Mouse (Mus musculus): ENCODE results near the gene Zfhx3. TPM values are rescaled to one million over a fixed set of nuclear protein-coding genes. Genes with fewer than 3 reads are reported as not detected.

Zfhx3 gene
- polyA plus RNA-seq, 1 experiment from 2014 or later, result 4.4 TPM

- no peaks in the 10 kb centered on the region for H3K27me3 ChIP-seq
- H3K9me3 ChIP-seq (replicated peaks), result no peaks in the 10 kb centered on the region
- no peaks in the 10 kb centered on the region for H3K36me3 ChIP-seq
- no peak overlapping the region for H3K4me2 ChIP-seq
- no peak for ATAC-seq (replicated peaks; ENCODE audit: insufficient number of reproducible peaks, insufficient read depth, low FRiP score, low read depth)
- no peak overlapping the region for H3K9ac ChIP-seq
- WGBS, result 51% methylated on average over 4 of the region's 4 CpGs
- no peak overlapping the region for H3K27ac ChIP-seq
- 0 out of 2 replicates have a peak, but pooled peaks cover 2% of the 10 kb centered on the region for H3K4me1 ChIP-seq (replicated peaks)
- no peak overlapping the region for H3K4me3 ChIP-seq
Observed at GRCm38 (mm10) chr8:108022404-108022803, 80.0 kb downstream of the Zfhx3 start.

- ATAC-seq (replicated peaks; ENCODE audit: insufficient number of reproducible peaks, insufficient read depth, low FRiP score, low read depth), result no peak
- 66% methylated on average over 4 of the region's 4 CpGs for WGBS
- no peak overlapping the region for H3K4me3 ChIP-seq
- no peaks in the 10 kb centered on the region for H3K27me3 ChIP-seq
- no peaks in the 10 kb centered on the region for H3K9me3 ChIP-seq (replicated peaks)
- H3K4me1 ChIP-seq (replicated peaks), result peaks cover 5% of the 10 kb centered on the region; the same call in 1 of the 2 replicates
- H3K27ac ChIP-seq, result no peak overlapping the region
- H3K4me2 ChIP-seq, result no peak overlapping the region
- no peak overlapping the region for H3K9ac ChIP-seq
- no peaks in the 10 kb centered on the region for H3K36me3 ChIP-seq
Observed at GRCm38 (mm10) chr8:108024331-108024730, 81.9 kb downstream of the Zfhx3 start.

- Histone ChIP-seq H3K9me3 (replicated peaks) (no peaks in the 10 kb centered on the region), H3K4me1 (replicated peaks) (peaks cover 5% of the 10 kb centered on the region; the same call in 1 of the 2 replicates), H3K4me2 (no peak overlapping the region), H3K9ac (no peak overlapping the region), H3K27me3 (no peaks in the 10 kb centered on the region), H3K36me3 (no peaks in the 10 kb centered on the region), H3K27ac (no peak overlapping the region), H3K4me3 (no peak overlapping the region)
- WGBS, result 80% methylated on average over 2 of the region's 2 CpGs
- ATAC-seq (replicated peaks; ENCODE audit: insufficient number of reproducible peaks, insufficient read depth, low FRiP score, low read depth), result no peak
Observed at GRCm38 (mm10) chr8:108025249-108025648, 82.8 kb downstream of the Zfhx3 start.

- Histone ChIP-seq H3K4me3 (no peak overlapping the region; the same call in 1 of the 2 replicates), H3K36me3 (no peaks in the 10 kb centered on the region), H3K9me3 (replicated peaks) (no peaks in the 10 kb centered on the region), H3K4me2 (peak overlapping the region; percentile 54), H3K9ac (no peak overlapping the region), H3K4me1 (replicated peaks) (peaks cover 5% of the 10 kb centered on the region; the same call in 1 of the 2 replicates), H3K27ac (no peak overlapping the region), H3K27me3 (no peaks in the 10 kb centered on the region)
- 53% methylated on average over 11 of the region's 11 CpGs for WGBS
- no peak for ATAC-seq (replicated peaks; ENCODE audit: insufficient number of reproducible peaks, insufficient read depth, low FRiP score, low read depth)
Observed at GRCm38 (mm10) chr8:108026557-108027440, 84.4 kb downstream of the Zfhx3 start.

GRCm38 (mm10) chr8:108027561-108028025, 85.1 kb downstream of the Zfhx3 start:
- no peaks in the 10 kb centered on the region for H3K9me3 ChIP-seq (replicated peaks)
- no peaks in the 10 kb centered on the region for H3K36me3 ChIP-seq
- H3K4me2 ChIP-seq, result peak overlapping the region; percentile 54
- no peaks in the 10 kb centered on the region for H3K27me3 ChIP-seq
- WGBS, result 29% methylated on average over 20 of the region's 20 CpGs
- ATAC-seq (replicated peaks; ENCODE audit: insufficient number of reproducible peaks, insufficient read depth, low FRiP score, low read depth), result no peak
- peaks cover 5% of the 10 kb centered on the region; the same call in 1 of the 2 replicates for H3K4me1 ChIP-seq (replicated peaks)
- H3K27ac ChIP-seq, result no peak overlapping the region
- no peak overlapping the region for H3K9ac ChIP-seq
- peak overlapping the region; percentile 26 for H3K4me3 ChIP-seq

GRCm38 (mm10) chr8:108028440-108028839, 86.0 kb downstream of the Zfhx3 start:
- Histone ChIP-seq H3K27me3 (no peaks in the 10 kb centered on the region), H3K9ac (no peak overlapping the region), H3K4me2 (no peak overlapping the region), H3K4me3 (no peak overlapping the region), H3K27ac (no peak overlapping the region), H3K36me3 (no peaks in the 10 kb centered on the region), H3K9me3 (replicated peaks) (no peaks in the 10 kb centered on the region), H3K4me1 (replicated peaks) (peaks cover 5% of the 10 kb centered on the region; the same call in 1 of the 2 replicates)
- 68% methylated on average over 8 of the region's 8 CpGs for WGBS
- no peak for ATAC-seq (replicated peaks; ENCODE audit: insufficient number of reproducible peaks, insufficient read depth, low FRiP score, low read depth)

- H3K27me3 ChIP-seq, result no peaks in the 10 kb centered on the region
- ATAC-seq (replicated peaks; ENCODE audit: insufficient number of reproducible peaks, insufficient read depth, low FRiP score, low read depth), result no peak
- 76% methylated on average over 3 of the region's 3 CpGs for WGBS
Observed at GRCm38 (mm10) chr8:108031159-108031558, 88.7 kb downstream of the Zfhx3 start.

GRCm38 (mm10) chr8:108034070-108034469, 91.6 kb downstream of the Zfhx3 start:
- Histone ChIP-seq H3K9ac (no peak overlapping the region), H3K27me3 (no peaks in the 10 kb centered on the region), H3K4me3 (no peak overlapping the region), H3K4me1 (replicated peaks) (no peaks in the 10 kb centered on the region), H3K36me3 (no peaks in the 10 kb centered on the region), H3K27ac (no peak overlapping the region), H3K4me2 (no peak overlapping the region), H3K9me3 (replicated peaks) (no peaks in the 10 kb centered on the region)
- ATAC-seq (replicated peaks; ENCODE audit: insufficient number of reproducible peaks, insufficient read depth, low FRiP score, low read depth), result no peak
- WGBS, result 63% methylated on average over 3 of the region's 3 CpGs

More at GRCm38 (mm10) chr8:108031159-108031558, 88.7 kb downstream of the Zfhx3 start:
- Histone ChIP-seq H3K9ac (no peak overlapping the region), H3K4me3 (no peak overlapping the region), H3K27ac (no peak overlapping the region), H3K36me3 (no peaks in the 10 kb centered on the region), H3K4me1 (replicated peaks) (peaks cover 5% of the 10 kb centered on the region; the same call in 1 of the 2 replicates), H3K9me3 (replicated peaks) (no peaks in the 10 kb centered on the region), H3K4me2 (no peak overlapping the region)

- Histone ChIP-seq H3K36me3 (no peaks in the 10 kb centered on the region), H3K27me3 (no peaks in the 10 kb centered on the region), H3K9ac (no peak overlapping the region), H3K9me3 (replicated peaks) (no peaks in the 10 kb centered on the region), H3K4me1 (replicated peaks) (no peaks in the 10 kb centered on the region), H3K4me2 (no peak overlapping the region), H3K4me3 (no peak overlapping the region), H3K27ac (no peak overlapping the region)
- 71% methylated on average over 6 of the region's 6 CpGs for WGBS
- ATAC-seq (replicated peaks; ENCODE audit: insufficient number of reproducible peaks, insufficient read depth, low FRiP score, low read depth), result no peak
Observed at GRCm38 (mm10) chr8:108034726-108035125, 92.3 kb downstream of the Zfhx3 start.

GRCm38 (mm10) chr8:108043618-108044017, 101.2 kb downstream of the Zfhx3 start:
- WGBS, result 71% methylated on average over 4 of the region's 4 CpGs
- H3K9ac ChIP-seq, result no peak overlapping the region
- H3K27me3 ChIP-seq, result no peaks in the 10 kb centered on the region
- no peak for ATAC-seq (replicated peaks; ENCODE audit: insufficient number of reproducible peaks, insufficient read depth, low FRiP score, low read depth)
- no peaks in the 10 kb centered on the region for H3K36me3 ChIP-seq
- no peak overlapping the region for H3K27ac ChIP-seq
- no peaks in the 10 kb centered on the region for H3K4me1 ChIP-seq (replicated peaks)
- H3K4me2 ChIP-seq, result no peak overlapping the region
- no peaks in the 10 kb centered on the region for H3K9me3 ChIP-seq (replicated peaks)
- H3K4me3 ChIP-seq, result no peak overlapping the region

- Histone ChIP-seq H3K4me3 (no peak overlapping the region), H3K9ac (no peak overlapping the region), H3K27ac (no peak overlapping the region), H3K27me3 (no peaks in the 10 kb centered on the region), H3K4me2 (no peak overlapping the region), H3K4me1 (replicated peaks) (no peaks in the 10 kb centered on the region), H3K9me3 (replicated peaks) (no peaks in the 10 kb centered on the region), H3K36me3 (no peaks in the 10 kb centered on the region)
- no peak for ATAC-seq (replicated peaks; ENCODE audit: insufficient number of reproducible peaks, insufficient read depth, low FRiP score, low read depth)
- WGBS, result 72% methylated on average over 3 of the region's 3 CpGs
Observed at GRCm38 (mm10) chr8:108044185-108044584, 101.7 kb downstream of the Zfhx3 start.

Data from heart, embryonic 15.5 days (tissue).